Mouse (Mus musculus): ENCODE results near the gene Wfdc1. TPM values are rescaled to one million over a fixed set of nuclear protein-coding genes. Genes with fewer than 3 reads are reported as not detected.

Wfdc1 gene
- polyA plus RNA-seq, 1 experiment from 2014 or later: 10.8 TPM

- 39% methylated on average over 2 of the region's 2 CpGs for WGBS
- Histone ChIP-seq H3K4me3 (ENCODE audit: low read length) (no peak overlapping the region), H3K9me3 (ENCODE audit: control insufficient read depth, low read length) (no peaks in the 10 kb centered on the region), H3K4me2 (ENCODE audit: low read depth, low read length) (no peak overlapping the region), H3K27me3 (ENCODE audit: control insufficient read depth, insufficient read depth, low read depth, low read length) (peaks cover 26% of the 10 kb centered on the region), H3K36me3 (ENCODE audit: control insufficient read depth, insufficient read depth, low read length) (no peaks in the 10 kb centered on the region), H3K27ac (ENCODE audit: low read length) (no peak overlapping the region), H3K9ac (ENCODE audit: low read length) (no peak overlapping the region), H3K4me1 (replicated peaks; ENCODE audit: control insufficient read depth, insufficient read depth, low read length) (peaks cover 4% of the 10 kb centered on the region)
- ATAC-seq (ENCODE audit: low read depth): no peak
Measured at GRCm38 (mm10) chr8:119635958-119636357, 30.2 kb upstream of the Wfdc1 start.

GRCm38 (mm10) chr8:119636766-119637165 is 29.4 kb upstream of the Wfdc1 start:
- peaks cover 4% of the 10 kb centered on the region for H3K4me1 ChIP-seq (replicated peaks; ENCODE audit: control insufficient read depth, insufficient read depth, low read length)
- H3K27me3 ChIP-seq (ENCODE audit: control insufficient read depth, insufficient read depth, low read depth, low read length): peaks cover 21% of the 10 kb centered on the region
- H3K27ac ChIP-seq (ENCODE audit: low read length): no peak overlapping the region
- WGBS: 48% methylated on average over 7 of the region's 7 CpGs
- H3K9me3 ChIP-seq (ENCODE audit: control insufficient read depth, low read length): no peaks in the 10 kb centered on the region
- H3K4me2 ChIP-seq (ENCODE audit: low read depth, low read length): no peak overlapping the region
- H3K36me3 ChIP-seq (ENCODE audit: control insufficient read depth, insufficient read depth, low read length): no peaks in the 10 kb centered on the region
- H3K9ac ChIP-seq (ENCODE audit: low read length): no peak overlapping the region
- no peak overlapping the region for H3K4me3 ChIP-seq (ENCODE audit: low read length)
- ATAC-seq (ENCODE audit: low read depth): no peak

- Histone ChIP-seq H3K27me3 (ENCODE audit: control insufficient read depth, insufficient read depth, low read depth, low read length) (peaks cover 17% of the 10 kb centered on the region), H3K9me3 (ENCODE audit: control insufficient read depth, low read length) (no peaks in the 10 kb centered on the region), H3K4me3 (ENCODE audit: low read length) (no peak overlapping the region), H3K27ac (ENCODE audit: low read length) (no peak overlapping the region), H3K9ac (ENCODE audit: low read length) (no peak overlapping the region), H3K4me1 (replicated peaks; ENCODE audit: control insufficient read depth, insufficient read depth, low read length) (peaks cover 4% of the 10 kb centered on the region), H3K36me3 (ENCODE audit: control insufficient read depth, insufficient read depth, low read length) (no peaks in the 10 kb centered on the region), H3K4me2 (ENCODE audit: low read depth, low read length) (no peak overlapping the region)
- no peak for ATAC-seq (ENCODE audit: low read depth)
- 73% methylated on average over 4 of the region's 4 CpGs for WGBS
Measured at GRCm38 (mm10) chr8:119637381-119637780, 28.8 kb upstream of the Wfdc1 start.

GRCm38 (mm10) chr8:119638261-119638660 is 27.9 kb upstream of the Wfdc1 start:
- H3K36me3 ChIP-seq (ENCODE audit: control insufficient read depth, insufficient read depth, low read length): no peaks in the 10 kb centered on the region
- H3K9me3 ChIP-seq (ENCODE audit: control insufficient read depth, low read length): no peaks in the 10 kb centered on the region
- H3K9ac ChIP-seq (ENCODE audit: low read length): no peak overlapping the region
- H3K27ac ChIP-seq (ENCODE audit: low read length): no peak overlapping the region
- H3K27me3 ChIP-seq (ENCODE audit: control insufficient read depth, insufficient read depth, low read depth, low read length): peaks cover 11% of the 10 kb centered on the region
- no peak overlapping the region for H3K4me3 ChIP-seq (ENCODE audit: low read length)
- ATAC-seq (ENCODE audit: low read depth): no peak
- peaks cover 4% of the 10 kb centered on the region for H3K4me1 ChIP-seq (replicated peaks; ENCODE audit: control insufficient read depth, insufficient read depth, low read length)
- no peak overlapping the region for H3K4me2 ChIP-seq (ENCODE audit: low read depth, low read length)
- WGBS: 65% methylated on average over 6 of the region's 6 CpGs

- peaks cover 4% of the 10 kb centered on the region for H3K4me1 ChIP-seq (replicated peaks; ENCODE audit: control insufficient read depth, insufficient read depth, low read length)
- no peaks in the 10 kb centered on the region for H3K9me3 ChIP-seq (ENCODE audit: control insufficient read depth, low read length)
- ATAC-seq (ENCODE audit: low read depth): no peak
- H3K4me2 ChIP-seq (ENCODE audit: low read depth, low read length): no peak overlapping the region
- H3K36me3 ChIP-seq (ENCODE audit: control insufficient read depth, insufficient read depth, low read length): no peaks in the 10 kb centered on the region
- H3K27ac ChIP-seq (ENCODE audit: low read length): no peak overlapping the region
- 57% methylated on average over 7 of the region's 7 CpGs for WGBS
- H3K27me3 ChIP-seq (ENCODE audit: control insufficient read depth, insufficient read depth, low read depth, low read length): no peaks in the 10 kb centered on the region
- no peak overlapping the region for H3K4me3 ChIP-seq (ENCODE audit: low read length)
- H3K9ac ChIP-seq (ENCODE audit: low read length): no peak overlapping the region
Measured at GRCm38 (mm10) chr8:119639798-119640197, 26.4 kb upstream of the Wfdc1 start.

GRCm38 (mm10) chr8:119641058-119641457 is 25.1 kb upstream of the Wfdc1 start:
- no peaks in the 10 kb centered on the region for H3K9me3 ChIP-seq (ENCODE audit: control insufficient read depth, low read length)
- 66% methylated on average over 5 of the region's 5 CpGs for WGBS
- no peaks in the 10 kb centered on the region for H3K27me3 ChIP-seq (ENCODE audit: control insufficient read depth, insufficient read depth, low read depth, low read length)
- no peaks in the 10 kb centered on the region for H3K36me3 ChIP-seq (ENCODE audit: control insufficient read depth, insufficient read depth, low read length)
- H3K9ac ChIP-seq (ENCODE audit: low read length): no peak overlapping the region
- no peak overlapping the region for H3K4me3 ChIP-seq (ENCODE audit: low read length)
- ATAC-seq (ENCODE audit: low read depth): no peak
- no peaks in the 10 kb centered on the region for H3K4me1 ChIP-seq (replicated peaks; ENCODE audit: control insufficient read depth, insufficient read depth, low read length)
- no peak overlapping the region for H3K4me2 ChIP-seq (ENCODE audit: low read depth, low read length)
- no peak overlapping the region for H3K27ac ChIP-seq (ENCODE audit: low read length)

GRCm38 (mm10) chr8:119642960-119643359 is 23.2 kb upstream of the Wfdc1 start:
- no peak overlapping the region for H3K4me3 ChIP-seq (ENCODE audit: low read length)
- no peak overlapping the region for H3K9ac ChIP-seq (ENCODE audit: low read length)
- no peak for ATAC-seq (ENCODE audit: low read depth)
- 92% methylated on average over 1 of the region's 1 CpGs for WGBS
- H3K4me2 ChIP-seq (ENCODE audit: low read depth, low read length): no peak overlapping the region
- H3K27ac ChIP-seq (ENCODE audit: low read length): no peak overlapping the region
- H3K27me3 ChIP-seq (ENCODE audit: control insufficient read depth, insufficient read depth, low read depth, low read length): no peaks in the 10 kb centered on the region
- no peaks in the 10 kb centered on the region for H3K36me3 ChIP-seq (ENCODE audit: control insufficient read depth, insufficient read depth, low read length)
- H3K9me3 ChIP-seq (ENCODE audit: control insufficient read depth, low read length): 0 out of 2 replicates have a peak, but pooled peaks cover 3% of the 10 kb centered on the region
- H3K4me1 ChIP-seq (replicated peaks; ENCODE audit: control insufficient read depth, insufficient read depth, low read length): no peaks in the 10 kb centered on the region

- WGBS: 72% methylated on average over 17 of the region's 17 CpGs
Measured at GRCm38 (mm10) chr8:119644429-119644960, 21.7 kb upstream of the Wfdc1 start.

GRCm38 (mm10) chr8:119644981-119645597 is 21.1 kb upstream of the Wfdc1 start:
- Histone ChIP-seq H3K27ac (ENCODE audit: low read length) (no peak overlapping the region), H3K36me3 (ENCODE audit: control insufficient read depth, insufficient read depth, low read length) (no peaks in the 10 kb centered on the region), H3K27me3 (ENCODE audit: control insufficient read depth, insufficient read depth, low read depth, low read length) (no peaks in the 10 kb centered on the region), H3K4me2 (ENCODE audit: low read depth, low read length) (no peak overlapping the region), H3K9ac (ENCODE audit: low read length) (no peak overlapping the region), H3K4me3 (ENCODE audit: low read length) (no peak overlapping the region), H3K9me3 (ENCODE audit: control insufficient read depth, low read length) (0 out of 2 replicates have a peak, but pooled peaks cover 3% of the 10 kb centered on the region), H3K4me1 (replicated peaks; ENCODE audit: control insufficient read depth, insufficient read depth, low read length) (no peaks in the 10 kb centered on the region)
- WGBS: 67% methylated on average over 18 of the region's 18 CpGs
- no peak for ATAC-seq (ENCODE audit: low read depth)

More at GRCm38 (mm10) chr8:119644429-119644960, 21.7 kb upstream of the Wfdc1 start:
- Histone ChIP-seq H3K4me1 (replicated peaks; ENCODE audit: control insufficient read depth, insufficient read depth, low read length) (no peaks in the 10 kb centered on the region), H3K27me3 (ENCODE audit: control insufficient read depth, insufficient read depth, low read depth, low read length) (no peaks in the 10 kb centered on the region), H3K36me3 (ENCODE audit: control insufficient read depth, insufficient read depth, low read length) (no peaks in the 10 kb centered on the region), H3K9me3 (ENCODE audit: control insufficient read depth, low read length) (0 out of 2 replicates have a peak, but pooled peaks cover 3% of the 10 kb centered on the region), H3K4me3 (ENCODE audit: low read length) (no peak overlapping the region), H3K27ac (ENCODE audit: low read length) (no peak overlapping the region), H3K9ac (ENCODE audit: low read length) (no peak overlapping the region), H3K4me2 (ENCODE audit: low read depth, low read length) (no peak overlapping the region)
- no peak for ATAC-seq (ENCODE audit: low read depth)
